Comparison of ENCODE assay signal across 15 mouse cellular contexts in genomic region chr8:5012368-5012767, GRCm38 (mm10).
DNase-seq lines count a peak whose midpoint lies in the region; ATAC-seq and TF ChIP-seq lines count a peak whose summit lies in the region.
"Had no signal": no experiment of that assay in that cellular context is flagged by ENCODE, and none has a peak within 500 bp of the region (broad histone marks: within the 10 kb centered on the region; RNA-seq: fewer than 3 reads in every experiment).

No protein-coding gene starts in this region.

- no peaks in the 10 kb centered on the region for H3K27me3 ChIP-seq in embryonic facial prominence, embryonic 14.5 days (replicated peaks; ENCODE audit: control insufficient read depth, insufficient read depth, low read length)
- H3K27me3 ChIP-seq in embryonic facial prominence, embryonic 10.5 days (replicated peaks; ENCODE audit: low read depth, poor library complexity, severe bottlenecking): no peaks in the 10 kb centered on the region
- no peaks in the 10 kb centered on the region for H3K27me3 ChIP-seq in heart, adult 2 months (ENCODE audit: control insufficient read depth, insufficient read depth, low read length)
- H3K27me3 ChIP-seq: heart, embryonic 15.5 days; hindbrain, embryonic 12.5 days; liver, embryonic 12.5 days had no signal

- intact Hi-C loops in left cerebral cortex, postnatal 4 days (cut with DNase I): no loop called here
- intact Hi-C loops in left cerebral cortex, postnatal 25 days (cut with DNase I): no loop called here
- intact Hi-C loops in heart, adult 2 months (cut with DNase I): no loop called here

- 0 out of 2 replicates have a peak, but pooled peaks cover 5% of the 10 kb centered on the region for H3K9me3 ChIP-seq in embryonic facial prominence, embryonic 14.5 days (ENCODE audit: control insufficient read depth, low read length)
- no peaks in the 10 kb centered on the region for H3K9me3 ChIP-seq in embryonic facial prominence, embryonic 10.5 days
- H3K9me3 ChIP-seq: heart, embryonic 15.5 days; hindbrain, embryonic 12.5 days; liver, embryonic 12.5 days had no signal

- no peaks in the 10 kb centered on the region for H3K79me2 ChIP-seq in heart, adult 2 months (replicated peaks; ENCODE audit: control insufficient read depth, insufficient read depth, low read length)

- H3K27ac ChIP-seq in embryonic facial prominence, embryonic 14.5 days (replicated peaks; ENCODE audit: low read depth, low read length): no peak overlapping the region
- H3K27ac ChIP-seq in embryonic facial prominence, embryonic 10.5 days (replicated peaks): no peak overlapping the region
- no peak overlapping the region for H3K27ac ChIP-seq in heart, adult 2 months
- H3K27ac ChIP-seq: heart, embryonic 15.5 days; hindbrain, embryonic 12.5 days; kidney, postnatal 0 days; liver, embryonic 12.5 days had no signal

- ATAC-seq in embryonic facial prominence, embryonic 14.5 days (ENCODE audit: low read depth): peak; percentile 78; the same call in 1 of the 2 replicates
- ATAC-seq: liver, embryonic 12.5 days; lung, postnatal 0 days had no signal

- no peak for TF ChIP-seq POLR2A in heart, adult 2 months (IDR thresholded peaks at IDR 0.05; ENCODE audit: insufficient read depth, low read depth, low read length)

- H3K4me1 ChIP-seq in embryonic facial prominence, embryonic 14.5 days (ENCODE audit: control insufficient read depth, insufficient read depth, low read length): no peaks in the 10 kb centered on the region
- H3K4me1 ChIP-seq in embryonic facial prominence, embryonic 10.5 days: no peaks in the 10 kb centered on the region
- H3K4me1 ChIP-seq in heart, adult 2 months (ENCODE audit: control insufficient read depth, insufficient read depth, low read length): no peaks in the 10 kb centered on the region
- H3K4me1 ChIP-seq: heart, embryonic 15.5 days; hindbrain, embryonic 12.5 days; liver, embryonic 12.5 days had no signal

- no peaks in the 10 kb centered on the region for H3K36me3 ChIP-seq in embryonic facial prominence, embryonic 14.5 days (ENCODE audit: control insufficient read depth, insufficient read depth, low read length)
- no peaks in the 10 kb centered on the region for H3K36me3 ChIP-seq in embryonic facial prominence, embryonic 10.5 days (replicated peaks)
- H3K36me3 ChIP-seq in heart, adult 2 months (ENCODE audit: control insufficient read depth, insufficient read depth, low read length): no peaks in the 10 kb centered on the region
- H3K36me3 ChIP-seq: heart, embryonic 15.5 days; hindbrain, embryonic 12.5 days; liver, embryonic 12.5 days had no signal

- no peak for TF ChIP-seq CTCF in heart, adult 2 months (IDR thresholded peaks at IDR 0.05)

- TF ChIP-seq EP300 in heart, adult 2 months (IDR thresholded peaks at IDR 0.05; ENCODE audit: insufficient read depth, low read depth, low read length): no peak

- DNase-seq in embryonic facial prominence, embryonic 14.5 days (ENCODE audit: low spot score): peak; percentile 17
- no peak for DNase-seq in embryonic facial prominence, embryonic 10.5 days (ENCODE audit: low spot score)
- peak; percentile 34 for DNase-seq in left cerebral cortex, postnatal 4 days
- DNase-seq in left cerebral cortex, postnatal 25 days (ENCODE audit: low spot score in 2 of 2): no peak
- DNase-seq in cerebellum, adult 8-10 months: peak; percentile 6
- peak; percentile 14 to 40 for DNase-seq in kidney, adult 8-10 months
- no peak for DNase-seq in left cerebral cortex, adult 8-10 months (ENCODE audit: low spot score in 2 of 2)
- DNase-seq in heart, adult 2 months: no peak
- DNase-seq: adrenal gland, postnatal 25 days had no signal

- no peak overlapping the region for H3K4me2 ChIP-seq in embryonic facial prominence, embryonic 14.5 days (ENCODE audit: low read depth, low read length)
- H3K4me2 ChIP-seq: heart, embryonic 15.5 days; hindbrain, embryonic 12.5 days; liver, embryonic 12.5 days had no signal

- no peak overlapping the region for H3K4me3 ChIP-seq in embryonic facial prominence, embryonic 14.5 days (ENCODE audit: low read depth, low read length)
- H3K4me3 ChIP-seq in embryonic facial prominence, embryonic 10.5 days: no peak overlapping the region
- H3K4me3 ChIP-seq in heart, adult 2 months: no peak overlapping the region
- H3K4me3 ChIP-seq: erythroblast, embryonic 14.5 days; heart, embryonic 15.5 days; hindbrain, embryonic 12.5 days; liver, embryonic 12.5 days had no signal

- 47% methylated on average over 1 of the region's 1 CpGs for WGBS in embryonic facial prominence, embryonic 14.5 days
- 56% methylated on average over 1 of the region's 1 CpGs for WGBS in embryonic facial prominence, embryonic 10.5 days
- 52% methylated on average over 1 of the region's 1 CpGs for WGBS in heart, adult 2 months

- H3K9ac ChIP-seq in embryonic facial prominence, embryonic 14.5 days (ENCODE audit: low read depth, low read length): no peak overlapping the region
- no peak overlapping the region for H3K9ac ChIP-seq in heart, adult 2 months (ENCODE audit: low read depth, low read length)
- H3K9ac ChIP-seq: heart, embryonic 15.5 days; hindbrain, embryonic 12.5 days; liver, embryonic 12.5 days had no signal

Comparison
In these comparisons a context has a peak if more than half of its experiments do, and no peak if none do; other contexts are left out.
1. DNase-seq: peak in embryonic facial prominence, embryonic 14.5 days (single experiment), left cerebral cortex, postnatal 4 days (single experiment), cerebellum, adult 8-10 months (single experiment) and kidney, adult 8-10 months (2 of 2); none in embryonic facial prominence, embryonic 10.5 days (single experiment), left cerebral cortex, postnatal 25 days (0 of 2), left cerebral cortex, adult 8-10 months (0 of 2) and heart, adult 2 months (0 of 2).